Mouse (Mus musculus) midbrain, embryonic 12.5 days (tissue): ENCODE results near the gene Serp2. TPM values are rescaled to one million over a fixed set of nuclear protein-coding genes. Genes with fewer than 3 reads are reported as not detected.
"Not testable (repeated sequence)": the region's sequence is repeated elsewhere in the genome, so short reads cannot be mapped to it uniquely, and the experiment has no call there.

Experiments
- ATAC-seq: fragments of 200-750 bp; cut with Nextera tagmentation; 2 replicates; pipeline ENCODE4 v1.8.0; 2017; ENCODE audit warnings: low read depth, moderate TSS enrichment, moderate library complexity; ENCODE audit not compliant: low FRiP score
- H3K27ac ChIP-seq: fragments of 300-500 bp; sonication (generic); replicated peaks from 2 replicates; pipeline ENCODE4 v1.5.1; 2016; ENCODE audit warnings: mild to moderate bottlenecking
- H3K27me3 ChIP-seq: fragments of 300-500 bp; sonication (generic); 2 replicates; pipeline ENCODE4 v1.6.1; 2016; ENCODE audit warnings: mild to moderate bottlenecking
- H3K36me3 ChIP-seq: fragments of 300-500 bp; sonication (generic); 2 replicates; pipeline ENCODE4 v1.6.1; 2016
- H3K4me1 ChIP-seq: fragments of 300-500 bp; sonication (generic); 2 replicates; pipeline ENCODE4 v1.6.1; 2016
- H3K4me2 ChIP-seq: fragments of 300-500 bp; sonication (generic); replicated peaks from 2 replicates; pipeline ENCODE4 v1.6.1; 2016; ENCODE audit warnings: mild to moderate bottlenecking, moderate library complexity
- H3K4me3 ChIP-seq: fragments of 300-500 bp; sonication (generic); 2 replicates; pipeline ENCODE4 v1.5.1; 2016; ENCODE audit warnings: mild to moderate bottlenecking
- H3K9ac ChIP-seq: fragments of 300-500 bp; sonication (generic); replicated peaks from 2 replicates; pipeline ENCODE4 v1.6.1; 2016; ENCODE audit warnings: mild to moderate bottlenecking, moderate library complexity
- H3K9me3 ChIP-seq: fragments of 300-500 bp; sonication (generic); 2 replicates; pipeline ENCODE4 v1.6.1; 2016; ENCODE audit warnings: mild to moderate bottlenecking
- WGBS: fragments of 180-500 bp; shearing (Covaris S2); methylation state at CpG from one replicate; pipeline ENCODE4 v1.1.7; 2016; 5-methylcytosine and 5-hydroxymethylcytosine counted together
- polyA plus RNA-seq: library from polyadenylated mRNA; unstranded; fragments of >200 nt; fragmentation: Nextera tagmentation; extraction: Ambion mirVana; gene quantifications from 2 replicates; pipeline ENCODE4 v1.2.1, GENCODE M21; 2016

The Serp2 gene
- polyA plus RNA-seq, 1 experiment from 2014 or later = 52.7 TPM

GRCm38 (mm10) chr14:76567280-76567679, 10.6 kb upstream of the Serp2 start:
- Histone ChIP-seq H3K4me1 (no peaks in the 10 kb centered on the region), H3K9me3 (no peaks in the 10 kb centered on the region), H3K4me2 (no peak overlapping the region), H3K36me3 (no peaks in the 10 kb centered on the region), H3K4me3 (no peak overlapping the region), H3K27me3 (no peaks in the 10 kb centered on the region), H3K9ac (no peak overlapping the region), H3K27ac (no peak overlapping the region)
- no peak for ATAC-seq
- 52% methylated on average over 1 of the region's 1 CpGs for WGBS

GRCm38 (mm10) chr14:76566711-76567110, 10.0 kb upstream of the Serp2 start:
- H3K27ac ChIP-seq = no peak overlapping the region
- 91% methylated on average over 8 of the region's 8 CpGs for WGBS
- H3K4me2 ChIP-seq = no peak overlapping the region

GRCm38 (mm10) chr14:76566193-76566592, 9.5 kb upstream of the Serp2 start:
- Histone ChIP-seq H3K9ac (no peak overlapping the region), H3K4me3 (no peak overlapping the region), H3K27ac (no peak overlapping the region), H3K36me3 (no peaks in the 10 kb centered on the region), H3K27me3 (no peaks in the 10 kb centered on the region), H3K4me1 (no peaks in the 10 kb centered on the region), H3K9me3 (no peaks in the 10 kb centered on the region), H3K4me2 (no peak overlapping the region)
- 86% methylated on average over 4 of the region's 4 CpGs for WGBS
- no peak for ATAC-seq

More at GRCm38 (mm10) chr14:76566711-76567110, 10.0 kb upstream of the Serp2 start:
- H3K9ac ChIP-seq = no peak overlapping the region
- H3K36me3 ChIP-seq = no peaks in the 10 kb centered on the region
- no peak overlapping the region for H3K4me3 ChIP-seq
- H3K27me3 ChIP-seq = no peaks in the 10 kb centered on the region
- no peak for ATAC-seq
- no peaks in the 10 kb centered on the region for H3K9me3 ChIP-seq
- H3K4me1 ChIP-seq = no peaks in the 10 kb centered on the region

- H3K9ac ChIP-seq = no peak overlapping the region
- H3K27me3 ChIP-seq = peaks cover 17% of the 10 kb centered on the region
- H3K9me3 ChIP-seq = no peaks in the 10 kb centered on the region
- no peak for ATAC-seq
- H3K4me2 ChIP-seq = no peak overlapping the region
- no peaks in the 10 kb centered on the region for H3K36me3 ChIP-seq
- no peak overlapping the region for H3K4me3 ChIP-seq
- H3K4me1 ChIP-seq = peaks cover 17% of the 10 kb centered on the region
- H3K27ac ChIP-seq = no peak overlapping the region
- WGBS = 90% methylated on average over 2 of the region's 2 CpGs
Observed at GRCm38 (mm10) chr14:76559208-76559607, 2.5 kb upstream of the Serp2 start.

GRCm38 (mm10) chr14:76558171-76558570, 1.5 kb upstream of the Serp2 start:
- ATAC-seq, H3K4me3 ChIP-seq, H3K36me3 ChIP-seq, H3K9me3 ChIP-seq, H3K9ac ChIP-seq, H3K4me2 ChIP-seq, H3K27ac ChIP-seq: not testable (repeated sequence)
- Histone ChIP-seq H3K27me3 (peaks cover 17% of the 10 kb centered on the region), H3K4me1 (peaks cover 17% of the 10 kb centered on the region)
- 66% methylated on average over 8 of the region's 8 CpGs for WGBS

- H3K9me3 ChIP-seq = no peaks in the 10 kb centered on the region
- peak overlapping the region; percentile 89 for H3K4me2 ChIP-seq
- peaks cover 17% of the 10 kb centered on the region for H3K27me3 ChIP-seq
- H3K4me1 ChIP-seq = peaks cover 17% of the 10 kb centered on the region
- peak overlapping the region; percentile 77 for H3K4me3 ChIP-seq
- WGBS = under 1% methylated on average over 64 of the region's 67 CpGs
- peak overlapping the region; percentile 89 for H3K9ac ChIP-seq
- H3K36me3 ChIP-seq = no peaks in the 10 kb centered on the region
- peak overlapping the region; percentile 75 for H3K27ac ChIP-seq
- peak; percentile 82 for ATAC-seq
Observed at GRCm38 (mm10) chr14:76556031-76556851, 448 bp downstream of the Serp2 start.

- Histone ChIP-seq H3K27ac (peak overlapping the region; percentile 75; the same call in 1 of the 2 replicates), H3K4me3 (peak overlapping the region; percentile 77), H3K27me3 (peaks cover 17% of the 10 kb centered on the region), H3K36me3 (no peaks in the 10 kb centered on the region), H3K9ac (peak overlapping the region; percentile 89), H3K4me2 (peak overlapping the region; percentile 89), H3K4me1 (peaks cover 17% of the 10 kb centered on the region), H3K9me3 (no peaks in the 10 kb centered on the region)
- peak; percentile 30 for ATAC-seq
- 66% methylated on average over 18 of the region's 18 CpGs for WGBS
Observed at GRCm38 (mm10) chr14:76555263-76556030, 1.2 kb downstream of the Serp2 start.

GRCm38 (mm10) chr14:76544136-76544535, 12.6 kb downstream of the Serp2 start:
- H3K27ac ChIP-seq = no peak overlapping the region
- H3K9ac ChIP-seq = no peak overlapping the region
- H3K4me1 ChIP-seq = peaks cover 4% of the 10 kb centered on the region
- no peaks in the 10 kb centered on the region for H3K27me3 ChIP-seq
- H3K9me3 ChIP-seq = no peaks in the 10 kb centered on the region
- H3K36me3 ChIP-seq = 0 out of 2 replicates have a peak, but pooled peaks cover 11% of the 10 kb centered on the region
- ATAC-seq = no peak
- WGBS = 90% methylated on average over 6 of the region's 6 CpGs
- no peak overlapping the region for H3K4me2 ChIP-seq
- no peak overlapping the region for H3K4me3 ChIP-seq

- WGBS = 80% methylated on average over 2 of the region's 2 CpGs
- ATAC-seq = no peak
- H3K9ac ChIP-seq = no peak overlapping the region
- 0 out of 2 replicates have a peak overlapping the region, but pooled peaks have one; percentile 42 for H3K27ac ChIP-seq
- H3K27me3 ChIP-seq = no peaks in the 10 kb centered on the region
- no peak overlapping the region for H3K4me3 ChIP-seq
- H3K36me3 ChIP-seq = no peaks in the 10 kb centered on the region
- no peaks in the 10 kb centered on the region for H3K9me3 ChIP-seq
- no peak overlapping the region for H3K4me2 ChIP-seq
- peaks cover 3% of the 10 kb centered on the region for H3K4me1 ChIP-seq
Observed at GRCm38 (mm10) chr14:76541341-76541740, 15.3 kb downstream of the Serp2 start.

GRCm38 (mm10) chr14:76540005-76540670, 16.6 kb downstream of the Serp2 start:
- WGBS = 95% methylated on average over 5 of the region's 5 CpGs
- no peak for ATAC-seq
- H3K4me3 ChIP-seq = no peak overlapping the region
- no peak overlapping the region for H3K9ac ChIP-seq
- no peaks in the 10 kb centered on the region for H3K4me1 ChIP-seq
- H3K36me3 ChIP-seq = no peaks in the 10 kb centered on the region
- H3K4me2 ChIP-seq = no peak overlapping the region
- no peaks in the 10 kb centered on the region for H3K27me3 ChIP-seq
- no peaks in the 10 kb centered on the region for H3K9me3 ChIP-seq
- no peak overlapping the region for H3K27ac ChIP-seq

GRCm38 (mm10) chr14:76536921-76537320, 19.8 kb downstream of the Serp2 start:
- Histone ChIP-seq H3K27me3 (no peaks in the 10 kb centered on the region), H3K4me3 (no peak overlapping the region), H3K4me2 (no peak overlapping the region), H3K4me1 (peaks cover 13% of the 10 kb centered on the region), H3K9me3 (no peaks in the 10 kb centered on the region), H3K9ac (no peak overlapping the region), H3K27ac (no peak overlapping the region), H3K36me3 (no peaks in the 10 kb centered on the region)
- WGBS = 30% methylated on average over 6 of the region's 6 CpGs
- no peak for ATAC-seq

- Histone ChIP-seq H3K27ac (no peak overlapping the region), H3K4me3 (no peak overlapping the region), H3K4me2 (no peak overlapping the region), H3K36me3 (no peaks in the 10 kb centered on the region), H3K27me3 (no peaks in the 10 kb centered on the region), H3K9ac (no peak overlapping the region), H3K4me1 (peaks cover 13% of the 10 kb centered on the region), H3K9me3 (no peaks in the 10 kb centered on the region)
- WGBS = 83% methylated on average over 1 of the region's 1 CpGs
- ATAC-seq = no peak
Observed at GRCm38 (mm10) chr14:76535096-76535495, 21.6 kb downstream of the Serp2 start.
